Mouse (Mus musculus): ENCODE measurements around the gene Urb1. TPM values are rescaled to one million over a fixed set of nuclear protein-coding genes. Genes with fewer than 3 reads are reported as not detected.

Gene Urb1
- polyA plus RNA-seq, 1 experiment from 2014 or later, result 3.7 TPM

DNA sequence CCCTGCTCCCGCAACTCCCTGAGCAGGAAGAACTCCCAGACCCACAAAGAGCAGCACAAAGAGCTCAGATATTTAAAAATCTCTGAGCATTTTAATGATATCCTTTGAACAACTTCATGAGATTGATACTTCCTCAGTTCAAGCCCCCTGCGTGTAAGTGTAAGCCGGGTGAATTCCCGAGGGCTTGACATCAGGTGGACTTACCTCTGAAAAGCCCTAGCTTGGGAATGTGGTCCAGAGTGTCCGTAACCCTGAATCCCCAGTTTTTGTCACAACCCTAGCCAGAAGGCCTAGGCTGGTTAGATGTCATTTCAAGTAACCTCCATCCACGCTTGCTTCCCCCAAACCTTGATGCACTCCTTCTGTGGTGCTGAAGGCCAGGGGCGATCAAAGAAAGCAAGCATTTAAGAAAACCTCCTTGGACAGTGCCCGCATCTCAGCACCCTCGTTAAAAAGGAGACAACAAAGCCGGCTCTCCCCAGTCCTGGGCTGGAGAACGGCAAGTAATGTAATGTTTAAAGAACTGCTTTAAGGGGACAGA lies 573 bp upstream of the Urb1 start:
- H3K4me3 ChIP-seq (ENCODE audit: low read depth, low read length), result peak overlapping the region; percentile 77
- WGBS (ENCODE audit: insufficient replicate concordance), result 49% methylated on average over 11 of the region's 11 CpGs
- H3K27ac ChIP-seq (ENCODE audit: low read length), result no peak overlapping the region
- H3K9me3 ChIP-seq (replicated peaks; ENCODE audit: control insufficient read depth, low read length), result no peaks in the 10 kb centered on the region
- peaks cover 23% of the 10 kb centered on the region for H3K4me1 ChIP-seq (ENCODE audit: control insufficient read depth, low read depth, low read length)
- no peaks in the 10 kb centered on the region; the same call in 1 of the 2 replicates for H3K27me3 ChIP-seq (ENCODE audit: control insufficient read depth, insufficient read depth, low read depth, low read length)
- no peak for ATAC-seq (ENCODE audit: low read depth)
- peak overlapping the region; percentile 81 for H3K4me2 ChIP-seq (ENCODE audit: low read depth, low read length)
- H3K9ac ChIP-seq (ENCODE audit: low read depth, low read length), result no peak overlapping the region
- no peaks in the 10 kb centered on the region for H3K36me3 ChIP-seq (ENCODE audit: control insufficient read depth, insufficient read depth)

DNA sequence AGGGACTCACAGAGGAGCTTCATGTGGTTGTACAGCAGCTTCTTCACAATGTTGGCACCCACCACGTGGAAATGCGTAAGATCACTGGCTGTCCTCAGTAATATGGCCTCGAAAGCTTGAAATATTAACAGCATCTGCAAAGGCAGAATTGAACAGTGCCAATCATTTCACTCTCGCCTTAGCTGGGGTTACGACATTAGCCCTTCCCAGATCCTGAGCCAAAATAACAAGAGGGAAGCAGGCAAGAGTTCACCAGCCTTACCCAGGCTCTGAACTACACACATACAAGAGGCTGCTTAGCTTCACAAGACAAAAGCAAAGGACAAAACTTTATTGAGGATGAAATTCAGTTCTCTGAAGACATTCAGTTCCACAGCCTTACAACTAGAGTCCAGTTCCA lies 5.7 kb downstream of the Urb1 start:
- Histone ChIP-seq H3K27ac (ENCODE audit: low read length) (no peak overlapping the region), H3K36me3 (ENCODE audit: control insufficient read depth, insufficient read depth) (peaks cover 7% of the 10 kb centered on the region; the same call in 1 of the 2 replicates), H3K4me1 (ENCODE audit: control insufficient read depth, low read depth, low read length) (peaks cover 13% of the 10 kb centered on the region), H3K4me3 (ENCODE audit: low read depth, low read length) (no peak overlapping the region), H3K9ac (ENCODE audit: low read depth, low read length) (no peak overlapping the region), H3K27me3 (ENCODE audit: control insufficient read depth, insufficient read depth, low read depth, low read length) (no peaks in the 10 kb centered on the region), H3K4me2 (ENCODE audit: low read depth, low read length) (no peak overlapping the region), H3K9me3 (replicated peaks; ENCODE audit: control insufficient read depth, low read length) (no peaks in the 10 kb centered on the region)
- no peak for ATAC-seq (ENCODE audit: low read depth)
- WGBS (ENCODE audit: insufficient replicate concordance), result 85% methylated on average over 5 of the region's 5 CpGs

GRCm38 (mm10) chr16:90801928-90802327 lies 8.3 kb downstream of the Urb1 start:
- Histone ChIP-seq H3K36me3 (ENCODE audit: control insufficient read depth, insufficient read depth) (peaks cover 7% of the 10 kb centered on the region; the same call in 1 of the 2 replicates), H3K27ac (ENCODE audit: low read length) (no peak overlapping the region), H3K27me3 (ENCODE audit: control insufficient read depth, insufficient read depth, low read depth, low read length) (no peaks in the 10 kb centered on the region), H3K4me2 (ENCODE audit: low read depth, low read length) (no peak overlapping the region), H3K4me3 (ENCODE audit: low read depth, low read length) (no peak overlapping the region), H3K4me1 (ENCODE audit: control insufficient read depth, low read depth, low read length) (peaks cover 6% of the 10 kb centered on the region), H3K9me3 (replicated peaks; ENCODE audit: control insufficient read depth, low read length) (no peaks in the 10 kb centered on the region), H3K9ac (ENCODE audit: low read depth, low read length) (no peak overlapping the region)
- no peak for ATAC-seq (ENCODE audit: low read depth)
- 79% methylated on average over 3 of the region's 3 CpGs for WGBS (ENCODE audit: insufficient replicate concordance)

DNA sequence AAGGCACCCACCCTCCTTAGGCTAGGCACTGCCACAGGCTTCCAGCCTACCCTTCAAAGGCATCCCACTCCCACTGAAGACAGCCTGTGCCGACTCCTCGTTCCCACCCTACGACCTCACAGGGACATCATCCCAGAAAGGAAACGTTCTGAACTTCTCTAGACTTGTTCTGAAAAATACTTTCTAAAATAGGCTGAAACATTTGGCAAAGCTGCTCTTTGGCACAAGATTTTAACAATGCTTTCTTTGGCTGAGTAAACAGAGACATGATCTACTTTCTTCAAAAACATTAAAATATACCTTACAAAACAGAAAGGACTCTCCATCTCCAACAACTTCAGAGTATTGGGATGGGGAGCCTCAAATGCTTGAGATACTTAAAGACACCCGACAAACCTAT lies 9.0 kb downstream of the Urb1 start:
- no peak for ATAC-seq (ENCODE audit: low read depth)
- 82% methylated on average over 5 of the region's 5 CpGs for WGBS (ENCODE audit: insufficient replicate concordance)
- no peaks in the 10 kb centered on the region for H3K27me3 ChIP-seq (ENCODE audit: control insufficient read depth, insufficient read depth, low read depth, low read length)
- H3K36me3 ChIP-seq (ENCODE audit: control insufficient read depth, insufficient read depth), result peaks cover 7% of the 10 kb centered on the region; the same call in 1 of the 2 replicates
- H3K9ac ChIP-seq (ENCODE audit: low read depth, low read length), result no peak overlapping the region
- no peak overlapping the region for H3K4me2 ChIP-seq (ENCODE audit: low read depth, low read length)
- no peak overlapping the region for H3K4me3 ChIP-seq (ENCODE audit: low read depth, low read length)
- H3K27ac ChIP-seq (ENCODE audit: low read length), result no peak overlapping the region
- H3K4me1 ChIP-seq (ENCODE audit: control insufficient read depth, low read depth, low read length), result peaks cover 5% of the 10 kb centered on the region
- H3K9me3 ChIP-seq (replicated peaks; ENCODE audit: control insufficient read depth, low read length), result no peaks in the 10 kb centered on the region

DNA sequence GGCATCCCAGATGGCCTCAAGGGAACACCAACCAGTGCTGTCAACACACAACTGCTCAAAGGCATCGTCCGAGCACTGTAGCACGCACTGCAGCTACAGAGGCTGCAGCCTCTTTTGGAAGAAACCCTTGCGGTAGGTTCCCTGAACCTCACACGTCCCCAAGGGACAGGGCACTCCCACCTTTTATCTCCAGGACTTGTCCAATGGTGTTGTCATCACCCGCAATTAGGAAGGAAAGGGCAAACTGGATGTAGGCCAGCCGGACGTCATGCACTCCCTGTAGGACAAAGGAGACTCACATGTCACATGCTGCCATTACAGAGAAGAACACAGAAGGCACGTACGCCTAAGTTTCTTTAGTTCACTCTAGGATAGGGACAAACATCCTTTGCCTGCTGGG lies 10.4 kb downstream of the Urb1 start:
- Histone ChIP-seq H3K4me3 (ENCODE audit: low read depth, low read length) (no peak overlapping the region), H3K27ac (ENCODE audit: low read length) (no peak overlapping the region), H3K4me1 (ENCODE audit: control insufficient read depth, low read depth, low read length) (no peaks in the 10 kb centered on the region), H3K36me3 (ENCODE audit: control insufficient read depth, insufficient read depth) (peaks cover 11% of the 10 kb centered on the region; the same call in 1 of the 2 replicates), H3K9ac (ENCODE audit: low read depth, low read length) (no peak overlapping the region), H3K9me3 (replicated peaks; ENCODE audit: control insufficient read depth, low read length) (no peaks in the 10 kb centered on the region), H3K27me3 (ENCODE audit: control insufficient read depth, insufficient read depth, low read depth, low read length) (no peaks in the 10 kb centered on the region), H3K4me2 (ENCODE audit: low read depth, low read length) (no peak overlapping the region)
- ATAC-seq (ENCODE audit: low read depth), result no peak
- 80% methylated on average over 10 of the region's 10 CpGs for WGBS (ENCODE audit: insufficient replicate concordance)

- no peak overlapping the region for H3K9ac ChIP-seq (ENCODE audit: low read depth, low read length)
- no peaks in the 10 kb centered on the region for H3K27me3 ChIP-seq (ENCODE audit: control insufficient read depth, insufficient read depth, low read depth, low read length)
- WGBS (ENCODE audit: insufficient replicate concordance), result 74% methylated on average over 5 of the region's 5 CpGs
- H3K4me2 ChIP-seq (ENCODE audit: low read depth, low read length), result no peak overlapping the region
- H3K9me3 ChIP-seq (replicated peaks; ENCODE audit: control insufficient read depth, low read length), result no peaks in the 10 kb centered on the region
- H3K36me3 ChIP-seq (ENCODE audit: control insufficient read depth, insufficient read depth), result peaks cover 5% of the 10 kb centered on the region; the same call in 1 of the 2 replicates
- no peak overlapping the region for H3K27ac ChIP-seq (ENCODE audit: low read length)
- H3K4me3 ChIP-seq (ENCODE audit: low read depth, low read length), result no peak overlapping the region
- ATAC-seq (ENCODE audit: low read depth), result no peak
- no peaks in the 10 kb centered on the region for H3K4me1 ChIP-seq (ENCODE audit: control insufficient read depth, low read depth, low read length)
These were observed 11.4 kb downstream of the Urb1 start for GRCm38 (mm10) chr16:90798848-90799247.

GRCm38 (mm10) chr16:90798446-90798845 lies 11.8 kb downstream of the Urb1 start:
- H3K4me2 ChIP-seq (ENCODE audit: low read depth, low read length), result no peak overlapping the region
- H3K4me1 ChIP-seq (ENCODE audit: control insufficient read depth, low read depth, low read length), result no peaks in the 10 kb centered on the region
- no peaks in the 10 kb centered on the region for H3K27me3 ChIP-seq (ENCODE audit: control insufficient read depth, insufficient read depth, low read depth, low read length)
- WGBS (ENCODE audit: insufficient replicate concordance), result 74% methylated on average over 8 of the region's 8 CpGs
- H3K9me3 ChIP-seq (replicated peaks; ENCODE audit: control insufficient read depth, low read length), result no peaks in the 10 kb centered on the region
- H3K4me3 ChIP-seq (ENCODE audit: low read depth, low read length), result no peak overlapping the region
- no peak overlapping the region for H3K9ac ChIP-seq (ENCODE audit: low read depth, low read length)
- ATAC-seq (ENCODE audit: low read depth), result no peak
- no peak overlapping the region for H3K27ac ChIP-seq (ENCODE audit: low read length)
- H3K36me3 ChIP-seq (ENCODE audit: control insufficient read depth, insufficient read depth), result peaks cover 5% of the 10 kb centered on the region; the same call in 1 of the 2 replicates

DNA sequence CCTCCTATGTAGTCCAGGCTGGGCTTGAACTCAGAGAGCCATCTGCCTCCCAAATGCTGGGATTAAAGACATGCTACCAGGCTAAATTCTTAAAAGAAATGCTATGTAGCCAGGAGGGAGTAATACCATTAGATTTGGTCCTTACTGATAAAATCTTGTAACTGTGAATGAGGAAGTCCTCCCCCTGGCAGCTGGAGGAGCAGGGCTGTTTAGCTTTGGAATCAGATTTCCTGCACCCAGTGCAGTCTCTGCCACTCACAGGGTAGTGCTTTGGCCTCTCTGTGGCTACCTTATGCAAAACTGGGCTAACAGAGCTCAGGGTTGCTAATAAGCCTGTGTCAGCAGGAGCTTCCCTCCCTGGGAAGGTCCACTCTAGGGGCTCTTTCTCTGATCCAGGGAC lies 15.5 kb downstream of the Urb1 start:
- Histone ChIP-seq H3K27me3 (ENCODE audit: control insufficient read depth, insufficient read depth, low read depth, low read length) (no peaks in the 10 kb centered on the region), H3K4me2 (ENCODE audit: low read depth, low read length) (no peak overlapping the region), H3K4me3 (ENCODE audit: low read depth, low read length) (no peak overlapping the region), H3K27ac (ENCODE audit: low read length) (no peak overlapping the region), H3K9me3 (replicated peaks; ENCODE audit: control insufficient read depth, low read length) (no peaks in the 10 kb centered on the region), H3K9ac (ENCODE audit: low read depth, low read length) (no peak overlapping the region), H3K36me3 (ENCODE audit: control insufficient read depth, insufficient read depth) (peaks cover 5% of the 10 kb centered on the region; the same call in 1 of the 2 replicates), H3K4me1 (ENCODE audit: control insufficient read depth, low read depth, low read length) (no peaks in the 10 kb centered on the region)
- no peak for ATAC-seq (ENCODE audit: low read depth)

- Histone ChIP-seq H3K36me3 (ENCODE audit: control insufficient read depth, insufficient read depth) (peaks cover 5% of the 10 kb centered on the region; the same call in 1 of the 2 replicates), H3K4me3 (ENCODE audit: low read depth, low read length) (no peak overlapping the region), H3K9ac (ENCODE audit: low read depth, low read length) (no peak overlapping the region), H3K27ac (ENCODE audit: low read length) (no peak overlapping the region), H3K9me3 (replicated peaks; ENCODE audit: control insufficient read depth, low read length) (no peaks in the 10 kb centered on the region), H3K27me3 (ENCODE audit: control insufficient read depth, insufficient read depth, low read depth, low read length) (no peaks in the 10 kb centered on the region), H3K4me1 (ENCODE audit: control insufficient read depth, low read depth, low read length) (no peaks in the 10 kb centered on the region), H3K4me2 (ENCODE audit: low read depth, low read length) (no peak overlapping the region)
- ATAC-seq (ENCODE audit: low read depth), result no peak
- WGBS (ENCODE audit: insufficient replicate concordance), result 76% methylated on average over 3 of the region's 3 CpGs
These were observed 17.7 kb downstream of the Urb1 start for GRCm38 (mm10) chr16:90792500-90792899.
